Comparison of ENCODE assay signal across 8 mouse cellular contexts in the genomic region with DNA sequence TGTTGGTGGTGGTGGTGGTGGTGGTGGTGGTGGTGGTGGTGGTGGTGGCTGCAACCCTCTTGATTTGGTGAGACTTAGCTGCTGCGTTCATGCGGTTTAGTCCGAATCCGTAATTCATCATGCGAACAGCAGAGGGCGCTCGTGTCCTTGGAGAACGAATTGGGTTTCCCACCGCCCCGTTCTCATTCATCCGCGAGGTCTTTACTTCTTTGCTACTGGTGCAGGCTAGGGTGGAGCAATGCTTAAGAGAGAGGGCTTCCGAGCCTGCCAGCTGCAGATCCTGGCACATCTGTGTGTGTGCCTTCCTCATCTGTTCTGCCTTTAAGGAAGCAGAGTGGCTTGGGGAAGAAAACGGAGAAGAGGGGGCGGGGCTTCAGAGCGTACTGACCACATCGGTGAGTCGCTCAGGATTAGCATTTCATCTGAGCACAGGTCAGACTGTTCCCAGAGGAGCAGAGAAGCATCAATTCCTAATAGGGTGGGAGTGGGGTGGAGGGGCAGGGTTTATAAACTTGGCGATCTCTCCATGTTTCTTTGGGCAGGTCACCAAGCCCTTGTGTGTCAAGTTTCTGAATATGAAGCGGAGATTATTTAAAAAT.
A peak's percentile ranks its signal among the peaks of the same experiment; 100 is the strongest.
DNase-seq lines count a peak whose midpoint lies in the region; ATAC-seq and TF ChIP-seq lines count a peak whose summit lies in the region.

No protein-coding gene starts in this region.

- WGBS in hindbrain, embryonic 11.5 days, result 5% methylated on average over 20 of the region's 20 CpGs

- peak; percentile 57 for DNase-seq in MEL (ENCODE audit: low read depth, low spot score)
- peak; percentile 62 for DNase-seq in cerebellum, adult 11-12 months
- DNase-seq in forelimb bud, embryonic 11.5 days (ENCODE audit: low read depth, low spot score), result peak; percentile 90
- peak; percentile 94 for DNase-seq in hindbrain, embryonic 11.5 days (ENCODE audit: low spot score)
- peak; percentile 97 for DNase-seq in layer of hippocampus, postnatal 10 days (ENCODE audit: low spot score in 2 of 2)
- peak; percentile 88 for DNase-seq in lung, postnatal 10 days
- DNase-seq in retina, embryonic 14.5 days (ENCODE audit: low spot score), result peak; percentile 92
- DNase-seq in thymus, postnatal 36 days, result peak; percentile 61 to 71

- peak; percentile 68 for TF ChIP-seq RAD21 in MEL (IDR thresholded peaks at IDR 0.05; ENCODE audit: low read depth, low read length)

- H3K9me3 ChIP-seq in MEL (replicated peaks; ENCODE audit: insufficient read depth, low read length), result no peaks in the 10 kb centered on the region
- no peaks in the 10 kb centered on the region for H3K9me3 ChIP-seq in hindbrain, embryonic 11.5 days (ENCODE audit: control insufficient read depth, low read length)

- no peak overlapping the region for H3K27ac ChIP-seq in MEL (ENCODE audit: control insufficient read depth, low read depth, low read length)
- no peak overlapping the region for H3K27ac ChIP-seq in hindbrain, embryonic 11.5 days (ENCODE audit: low read depth, low read length)

- TF ChIP-seq CTCF in MEL (IDR thresholded peaks at IDR 0.05 in 2 of 3, conservative IDR thresholded peaks at IDR 0.05 in 1 of 3; ENCODE audit: control insufficient read depth in 1 of 3, insufficient read depth in 1 of 3, low read depth in 2 of 3, low read length in 3 of 3, poor library complexity in 1 of 3, severe bottlenecking in 1 of 3), result peak; percentile 51 to 86 (median 70)

- no peaks in the 10 kb centered on the region for H3K36me3 ChIP-seq in MEL (ENCODE audit: control insufficient read depth in 1 of 2, insufficient read depth in 2 of 2, low read length in 2 of 2)
- H3K36me3 ChIP-seq in hindbrain, embryonic 11.5 days (ENCODE audit: control insufficient read depth, insufficient read depth, low read length), result no peaks in the 10 kb centered on the region

- no peak for TF ChIP-seq EP300 in MEL (IDR thresholded peaks at IDR 0.05; ENCODE audit: low read depth in 1 of 2, low read length in 2 of 2)

- no peak for TF ChIP-seq POLR2A in MEL (IDR thresholded peaks at IDR 0.05; ENCODE audit: control insufficient read depth in 1 of 2, insufficient read depth in 1 of 2, low read depth in 1 of 2, low read length in 2 of 2, poor library complexity in 1 of 2)

- no peak overlapping the region for H3K4me3 ChIP-seq in MEL (ENCODE audit: control insufficient read depth in 1 of 2, insufficient read depth in 1 of 2, low read depth in 2 of 2, low read length in 2 of 2)
- H3K4me3 ChIP-seq in hindbrain, embryonic 11.5 days (ENCODE audit: low read depth, low read length), result peak overlapping the region; percentile 29

- H3K4me1 ChIP-seq in MEL (ENCODE audit: control insufficient read depth in 1 of 2, insufficient read depth in 2 of 2, low read length in 2 of 2), result no peaks in the 10 kb centered on the region
- H3K4me1 ChIP-seq in hindbrain, embryonic 11.5 days (replicated peaks; ENCODE audit: control insufficient read depth, insufficient read depth, low read length), result peaks cover 5% of the 10 kb centered on the region

- no peaks in the 10 kb centered on the region for H3K79me2 ChIP-seq in MEL (ENCODE audit: control insufficient read depth, insufficient read depth, low read length, poor library complexity)

- H3K27me3 ChIP-seq in MEL (ENCODE audit: control insufficient read depth in 1 of 2, insufficient read depth in 2 of 2, low read length in 2 of 2), result no peaks in the 10 kb centered on the region
- H3K27me3 ChIP-seq in hindbrain, embryonic 11.5 days (ENCODE audit: control insufficient read depth, insufficient read depth, low read length), result no peaks in the 10 kb centered on the region; the same call in 1 of the 2 replicates

- H3K9ac ChIP-seq in MEL (ENCODE audit: control insufficient read depth, low read depth, low read length, poor library complexity, severe bottlenecking), result no peak overlapping the region
- 0 out of 2 replicates have a peak overlapping the region, but pooled peaks have one; percentile 8 for H3K9ac ChIP-seq in hindbrain, embryonic 11.5 days (ENCODE audit: low read depth, low read length)

- H3K4me2 ChIP-seq in hindbrain, embryonic 11.5 days (replicated peaks; ENCODE audit: low read depth, low read length), result peak overlapping the region; percentile 49

- ATAC-seq in hindbrain, embryonic 11.5 days (ENCODE audit: low FRiP score), result peak; percentile 68

TF ChIP-seq in MEL, 35 proteins besides CTCF, POLR2A, EP300 and RAD21:
- TF ChIP-seq ZKSCAN1 (IDR thresholded peaks at IDR 0.05; ENCODE audit: low read depth, low read length) (no peak), ZC3H11A (IDR thresholded peaks at IDR 0.05; ENCODE audit: low read depth, low read length) (peak; percentile 43), ZNF384 (IDR thresholded peaks at IDR 0.05; ENCODE audit: low read depth, low read length) (no peak), SMC3 (IDR thresholded peaks at IDR 0.05; ENCODE audit: low read depth, low read length) (peak; percentile 68)
